21 mouse cellular contexts compared by ENCODE assay signal in the genomic region with DNA sequence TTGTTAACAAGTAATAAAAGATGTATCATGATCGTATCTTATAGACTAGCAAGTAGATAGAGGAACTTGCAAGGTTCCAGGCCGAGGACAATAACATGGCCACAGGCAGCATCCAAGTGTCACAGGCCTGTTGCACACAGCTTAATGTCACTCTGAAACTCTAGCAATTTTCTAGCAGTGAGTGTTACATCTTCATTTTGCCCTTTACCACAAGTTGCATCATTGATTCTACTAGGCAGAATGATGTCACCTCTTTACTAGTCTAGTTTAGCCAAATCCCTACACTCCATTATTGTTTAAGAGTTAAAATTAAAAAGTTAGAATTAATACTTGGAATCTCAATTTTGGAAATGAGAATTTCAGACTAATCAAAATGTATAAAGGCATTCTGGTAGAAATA.
"Had no signal": no experiment of that assay in that cellular context is flagged by ENCODE, and none has a peak within 500 bp of the region (broad histone marks: within the 10 kb centered on the region; RNA-seq: fewer than 3 reads in every experiment).

No protein-coding gene starts in this region.

- H3K9me3 ChIP-seq: intestine, embryonic 15.5 days; kidney, embryonic 15.5 days; limb, embryonic 12.5 days; limb, embryonic 15.5 days; lung, embryonic 15.5 days; megakaryocyte, embryonic 14.5 days; midbrain, embryonic 10.5 days; midbrain, embryonic 13.5 days; neural tube, embryonic 13.5 days had no signal

- H3K9ac ChIP-seq: intestine, embryonic 15.5 days; kidney, embryonic 15.5 days; limb, embryonic 12.5 days; limb, embryonic 15.5 days; liver, embryonic 14.5 days; lung, embryonic 15.5 days; midbrain, embryonic 13.5 days; neural tube, embryonic 13.5 days had no signal

- DNase-seq: kidney, adult 11 months; kidney, adult 8-10 months; kidney, postnatal 10 days; kidney, postnatal 36 days; layer of hippocampus, postnatal 36 days; left cerebral cortex, postnatal 4 days; lung, adult 18-20 months; lung, postnatal 10 days; lung, postnatal 36 days; thymus, postnatal 25 days had no signal

- H3K4me3 ChIP-seq: intestine, embryonic 15.5 days; kidney, embryonic 15.5 days; left cerebral cortex, adult 2 months; limb, embryonic 12.5 days; limb, embryonic 15.5 days; lung, embryonic 15.5 days; megakaryocyte, embryonic 14.5 days; midbrain, embryonic 10.5 days; midbrain, embryonic 13.5 days; neural tube, embryonic 13.5 days had no signal

- ATAC-seq: intestine, embryonic 15.5 days; midbrain, embryonic 13.5 days had no signal

- H3K4me2 ChIP-seq: intestine, embryonic 15.5 days; kidney, embryonic 15.5 days; limb, embryonic 12.5 days; limb, embryonic 15.5 days; lung, embryonic 15.5 days; midbrain, embryonic 13.5 days; neural tube, embryonic 13.5 days had no signal

- H3K27me3 ChIP-seq: intestine, embryonic 15.5 days; kidney, embryonic 15.5 days; limb, embryonic 12.5 days; limb, embryonic 15.5 days; lung, embryonic 15.5 days; megakaryocyte, embryonic 14.5 days; midbrain, embryonic 13.5 days; neural tube, embryonic 13.5 days had no signal

- H3K27ac ChIP-seq: intestine, embryonic 15.5 days; kidney, embryonic 15.5 days; left cerebral cortex, adult 2 months; limb, embryonic 12.5 days; limb, embryonic 15.5 days; liver, embryonic 14.5 days; lung, embryonic 15.5 days; midbrain, embryonic 10.5 days; midbrain, embryonic 13.5 days; neural tube, embryonic 13.5 days had no signal
